Mouse (Mus musculus) neural tube, embryonic 12.5 days (tissue): ENCODE measurements around the gene Ddx19b. TPM values are rescaled to one million over a fixed set of nuclear protein-coding genes. Genes with fewer than 3 reads are reported as not detected.
"Not testable (repeated sequence)": the region's sequence is repeated elsewhere in the genome, so short reads cannot be mapped to it uniquely, and the experiment has no call there.

ENCODE experiments used
- ATAC-seq: fragments of 200-750 bp; cut with Nextera tagmentation; 2 replicates; pipeline ENCODE4 v1.8.0; 2017; ENCODE audit warnings: low read depth, mild to moderate bottlenecking, moderate TSS enrichment, moderate library complexity; ENCODE audit not compliant: low FRiP score
- H3K27ac ChIP-seq: fragments of 300-500 bp; sonication (generic); 2 replicates; pipeline ENCODE4 v1.5.1; 2016
- H3K27me3 ChIP-seq: fragments of 300-500 bp; sonication (generic); replicated peaks from 2 replicates; pipeline ENCODE4 v1.6.1; 2016; ENCODE audit warnings: mild to moderate bottlenecking
- H3K36me3 ChIP-seq: fragments of 300-500 bp; sonication (generic); 2 replicates; pipeline ENCODE4 v1.6.1; 2016; ENCODE audit warnings: mild to moderate bottlenecking
- H3K4me1 ChIP-seq: fragments of 300-500 bp; sonication (generic); 2 replicates; pipeline ENCODE4 v1.6.1; 2016
- H3K4me2 ChIP-seq: fragments of 300-500 bp; sonication (generic); replicated peaks from 2 replicates; pipeline ENCODE4 v1.6.1; 2016; ENCODE audit warnings: mild to moderate bottlenecking
- H3K4me3 ChIP-seq: fragments of 300-500 bp; sonication (generic); 2 replicates; pipeline ENCODE4 v1.5.1; 2016
- H3K9ac ChIP-seq: fragments of 300-500 bp; sonication (generic); 2 replicates; pipeline ENCODE4 v1.6.1; 2016; ENCODE audit warnings: mild to moderate bottlenecking
- H3K9me3 ChIP-seq: fragments of 300-500 bp; sonication (generic); 2 replicates; pipeline ENCODE4 v1.6.1; 2016; ENCODE audit warnings: mild to moderate bottlenecking
- WGBS: fragments of 180-500 bp; shearing (Covaris S2); methylation state at CpG from one replicate; pipeline ENCODE4 v1.1.7; 2016; 5-methylcytosine and 5-hydroxymethylcytosine counted together
- polyA plus RNA-seq: library from polyadenylated mRNA; unstranded; fragments of >200 nt; fragmentation: Nextera tagmentation; extraction: Ambion mirVana; gene quantifications from 2 replicates; pipeline ENCODE4 v1.2.1, GENCODE M21; 2016

Gene Ddx19b
- 7.5 and 7.9 TPM in 2 replicates for polyA plus RNA-seq

DNA sequence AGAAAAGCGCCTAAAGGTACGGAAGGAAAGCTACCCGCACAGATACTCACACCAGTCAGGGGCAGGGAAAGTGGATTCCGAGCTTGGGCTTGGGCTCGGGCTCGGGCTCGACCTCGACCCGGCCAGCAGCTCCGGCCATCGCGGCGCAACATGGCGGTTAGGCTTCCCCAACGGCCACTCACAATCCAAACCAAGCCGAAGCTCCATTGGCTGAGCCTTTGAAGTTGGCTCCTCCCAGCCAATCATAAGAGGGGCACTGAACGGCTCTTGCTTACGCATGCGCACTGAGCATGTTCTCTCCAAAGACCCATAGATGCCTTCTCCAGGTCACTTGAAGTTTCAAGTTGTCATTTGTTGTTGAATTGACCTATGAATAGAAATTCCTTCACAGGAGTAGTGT, at the start of gene Ddx19b:
TSS of gene Ddx19b (minus strand) at position 180 of the 400 bp plus-strand sequence.
- 96% methylated on average over 19 of the region's 19 CpGs for WGBS
- ATAC-seq, result no peak
- Histone ChIP-seq H3K9ac (no peak within 1 kb of the TSS), H3K4me2 (no peak within 1 kb of the TSS), H3K36me3 (peaks cover 6% of the 10 kb centered on the region; the same call in 1 of the 2 replicates), H3K4me3 (no peak within 1 kb of the TSS), H3K27ac (no peak within 1 kb of the TSS), H3K27me3 (0 out of 2 replicates have a peak, but pooled peaks cover 5% of the 10 kb centered on the region), H3K9me3 (no peaks in the 10 kb centered on the region), H3K4me1 (peaks cover 21% of the 10 kb centered on the region)

DNA sequence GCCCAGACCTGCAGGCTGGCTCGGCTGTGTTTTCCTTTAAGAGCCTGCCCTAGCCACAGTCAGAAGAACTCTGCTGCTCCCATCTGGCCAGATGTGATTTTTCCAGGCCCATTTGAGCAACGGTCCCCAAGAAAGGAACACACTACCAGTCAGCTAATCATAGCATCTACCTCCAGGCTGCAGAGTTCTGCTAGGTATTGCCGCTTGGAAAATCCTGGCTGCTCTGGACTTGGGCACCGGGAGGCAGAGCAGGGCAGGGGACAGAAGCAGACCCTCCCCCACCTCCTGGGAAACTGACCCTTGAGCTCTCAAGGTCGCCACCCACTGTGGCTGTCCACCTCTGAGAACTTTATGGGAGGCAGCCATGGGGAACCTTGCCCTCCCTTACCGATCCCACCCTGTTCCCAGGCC, 48.3 kb upstream of the Ddx19b start:
- H3K27me3 ChIP-seq, result no peaks in the 10 kb centered on the region; the same call in 1 of the 2 replicates
- no peak overlapping the region for H3K4me3 ChIP-seq
- no peak for ATAC-seq
- no peak overlapping the region for H3K9ac ChIP-seq
- H3K4me2 ChIP-seq, result no peak overlapping the region
- peaks cover 7% of the 10 kb centered on the region for H3K4me1 ChIP-seq
- H3K27ac ChIP-seq, result no peak overlapping the region
- no peaks in the 10 kb centered on the region for H3K9me3 ChIP-seq
- WGBS, result 35% methylated on average over 6 of the region's 6 CpGs
- H3K36me3 ChIP-seq, result no peaks in the 10 kb centered on the region

DNA sequence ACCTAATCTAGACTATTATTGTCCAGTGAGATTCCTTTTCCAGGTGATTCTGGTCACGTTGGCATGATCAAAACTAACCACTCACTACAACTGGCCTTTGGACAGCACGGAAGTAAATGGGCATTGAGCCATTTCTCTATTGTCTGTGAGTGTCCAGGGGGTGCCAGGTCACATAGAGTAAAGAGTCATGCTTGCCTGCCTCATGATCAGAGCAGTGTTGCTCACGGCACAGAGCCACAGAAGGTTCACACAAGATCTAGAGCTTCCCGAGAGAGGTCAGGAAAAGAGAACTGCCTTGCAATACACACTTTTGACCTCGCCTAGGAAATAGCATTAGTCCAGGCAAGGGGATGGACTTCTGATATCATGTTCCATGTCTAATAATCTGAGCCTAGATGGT, 47.9 kb upstream of the Ddx19b start:
- ATAC-seq, result no peak
- Histone ChIP-seq H3K9ac (no peak overlapping the region), H3K27ac (no peak overlapping the region), H3K27me3 (no peaks in the 10 kb centered on the region; the same call in 1 of the 2 replicates), H3K4me2 (no peak overlapping the region), H3K36me3 (no peaks in the 10 kb centered on the region), H3K4me3 (no peak overlapping the region), H3K9me3 (no peaks in the 10 kb centered on the region), H3K4me1 (peaks cover 7% of the 10 kb centered on the region)
- WGBS, result 71% methylated on average over 5 of the region's 5 CpGs

DNA sequence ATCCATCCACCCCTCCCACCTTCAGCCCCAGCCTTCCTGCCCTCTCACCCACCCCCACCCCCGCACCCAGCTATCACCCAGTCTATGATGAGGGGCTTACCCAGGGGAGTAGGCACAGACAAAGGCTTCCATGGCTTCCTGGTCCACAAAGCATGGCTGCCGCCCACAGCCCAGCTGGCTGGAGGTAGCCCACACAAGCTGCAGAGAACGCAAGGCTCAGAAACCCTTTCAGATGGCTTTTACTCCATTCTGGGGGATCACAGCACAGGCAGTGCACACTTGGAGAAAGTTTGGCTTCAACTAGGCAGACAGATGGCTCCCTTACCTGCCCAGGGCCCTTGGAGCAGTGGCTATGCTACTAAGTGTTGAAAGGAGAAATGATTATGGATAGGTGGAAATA, 44.4 kb upstream of the Ddx19b start:
- Histone ChIP-seq H3K9me3 (no peaks in the 10 kb centered on the region), H3K27ac (no peak overlapping the region), H3K4me2 (no peak overlapping the region), H3K9ac (no peak overlapping the region), H3K4me3 (no peak overlapping the region), H3K36me3 (no peaks in the 10 kb centered on the region), H3K27me3 (no peaks in the 10 kb centered on the region; the same call in 1 of the 2 replicates), H3K4me1 (no peaks in the 10 kb centered on the region)
- WGBS, result 81% methylated on average over 3 of the region's 3 CpGs
- no peak for ATAC-seq

DNA sequence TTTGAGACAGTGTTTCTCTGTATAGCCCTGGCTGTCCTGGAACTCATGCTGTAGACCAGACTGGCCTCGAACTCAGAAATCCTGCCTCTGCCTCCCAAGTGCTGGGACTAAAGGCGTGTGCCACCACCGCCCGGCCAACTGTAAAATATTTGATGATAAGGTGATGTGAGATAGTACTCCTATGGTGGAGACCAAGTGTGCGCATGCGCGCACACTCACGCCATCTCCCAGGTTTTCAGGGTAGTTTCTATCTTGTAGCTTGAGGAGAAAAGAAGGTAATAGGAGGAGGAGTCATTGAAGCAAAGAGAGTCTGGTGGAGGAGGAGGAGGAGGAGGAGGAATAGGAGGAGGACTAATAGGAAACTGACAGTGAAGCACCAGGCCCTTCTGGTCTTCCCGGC, 37.1 kb upstream of the Ddx19b start:
- not testable (repeated sequence) for ATAC-seq, H3K4me3 ChIP-seq, H3K4me1 ChIP-seq, H3K9ac ChIP-seq, H3K27me3 ChIP-seq, H3K27ac ChIP-seq, H3K4me2 ChIP-seq, H3K36me3 ChIP-seq, H3K9me3 ChIP-seq
- 97% methylated on average over 9 of the region's 9 CpGs for WGBS

DNA sequence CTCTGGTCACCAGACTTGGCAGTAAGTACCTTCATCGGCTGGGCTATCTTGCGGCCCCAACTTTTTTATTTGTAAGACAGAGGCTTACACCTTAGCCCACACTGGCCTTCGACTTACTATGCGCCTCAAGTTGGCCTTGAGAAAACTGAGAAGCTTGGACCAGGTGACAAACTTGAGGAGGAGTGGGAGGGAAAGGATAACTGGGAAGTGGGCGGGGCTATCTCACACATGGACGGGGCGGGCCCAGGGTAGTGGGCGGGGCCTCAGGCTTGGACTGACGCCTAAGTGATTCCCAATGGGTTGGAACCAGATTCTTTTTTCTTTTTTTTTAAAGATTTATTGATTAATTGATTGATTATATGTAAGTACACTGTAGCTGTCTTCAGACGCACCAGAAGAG, 35.9 kb upstream of the Ddx19b start:
- WGBS, result 27% methylated on average over 10 of the region's 10 CpGs
- no peak for ATAC-seq
- H3K27ac ChIP-seq, result no peak overlapping the region
- H3K4me1 ChIP-seq, result no peaks in the 10 kb centered on the region
- H3K4me2 ChIP-seq, result no peak overlapping the region
- no peaks in the 10 kb centered on the region for H3K36me3 ChIP-seq
- no peak overlapping the region for H3K9ac ChIP-seq
- no peaks in the 10 kb centered on the region for H3K9me3 ChIP-seq
- no peak overlapping the region for H3K4me3 ChIP-seq
- H3K27me3 ChIP-seq, result no peaks in the 10 kb centered on the region

DNA sequence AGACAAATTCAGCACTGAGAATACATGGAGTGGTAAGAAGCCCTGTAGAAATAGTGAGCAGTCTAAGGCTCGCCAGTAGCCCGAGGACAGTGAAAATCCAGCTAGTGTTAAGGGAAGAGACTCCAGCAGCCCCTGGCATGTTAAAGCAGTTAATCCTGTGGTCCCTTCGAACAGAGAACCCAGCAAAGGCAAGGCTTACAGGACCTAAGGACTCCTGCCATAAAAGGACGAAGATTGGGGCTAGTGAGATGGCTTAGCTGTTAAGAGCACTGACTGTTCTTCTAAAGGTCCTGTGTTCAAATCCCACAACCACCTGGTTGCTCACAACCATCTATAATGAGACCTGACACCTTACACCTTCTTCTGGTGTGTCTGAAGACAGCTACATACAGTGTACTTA, 34.8 kb upstream of the Ddx19b start:
- H3K27ac ChIP-seq, result no peak overlapping the region
- WGBS, result 70% methylated on average over 4 of the region's 4 CpGs
- no peaks in the 10 kb centered on the region for H3K27me3 ChIP-seq
- no peaks in the 10 kb centered on the region for H3K9me3 ChIP-seq
- no peak for ATAC-seq
- no peak overlapping the region for H3K9ac ChIP-seq
- H3K4me2 ChIP-seq, result no peak overlapping the region
- no peak overlapping the region for H3K4me3 ChIP-seq
- H3K36me3 ChIP-seq, result no peaks in the 10 kb centered on the region
- peaks cover 5% of the 10 kb centered on the region for H3K4me1 ChIP-seq

DNA sequence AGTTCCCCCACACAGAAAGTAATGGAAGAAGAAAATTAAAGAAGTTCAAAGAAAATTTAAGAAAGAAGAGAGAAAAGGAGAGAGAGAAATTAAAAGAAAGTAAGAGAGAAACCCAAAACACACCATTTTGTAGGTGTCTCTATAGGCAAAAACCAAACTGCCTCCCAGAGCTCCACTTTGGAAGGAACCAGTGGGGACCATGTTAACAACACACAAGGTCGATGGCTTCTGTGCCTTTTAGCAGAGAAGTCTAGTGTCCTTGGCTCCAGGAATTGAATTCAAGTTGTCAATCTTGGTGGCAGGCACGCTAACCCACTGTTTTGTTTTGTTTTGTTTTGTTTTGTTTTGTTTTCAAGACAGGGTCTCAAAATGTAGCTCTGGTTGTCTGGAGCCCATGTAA, 31.3 kb upstream of the Ddx19b start:
- H3K9ac ChIP-seq, result no peak overlapping the region
- H3K36me3 ChIP-seq, result no peaks in the 10 kb centered on the region
- H3K4me2 ChIP-seq, result peak overlapping the region; percentile 76
- 53% methylated on average over 2 of the region's 2 CpGs for WGBS
- peaks cover 12% of the 10 kb centered on the region for H3K4me1 ChIP-seq
- H3K27me3 ChIP-seq, result no peaks in the 10 kb centered on the region
- H3K27ac ChIP-seq, result no peak overlapping the region
- no peak for ATAC-seq
- no peaks in the 10 kb centered on the region for H3K9me3 ChIP-seq
- H3K4me3 ChIP-seq, result no peak overlapping the region

DNA sequence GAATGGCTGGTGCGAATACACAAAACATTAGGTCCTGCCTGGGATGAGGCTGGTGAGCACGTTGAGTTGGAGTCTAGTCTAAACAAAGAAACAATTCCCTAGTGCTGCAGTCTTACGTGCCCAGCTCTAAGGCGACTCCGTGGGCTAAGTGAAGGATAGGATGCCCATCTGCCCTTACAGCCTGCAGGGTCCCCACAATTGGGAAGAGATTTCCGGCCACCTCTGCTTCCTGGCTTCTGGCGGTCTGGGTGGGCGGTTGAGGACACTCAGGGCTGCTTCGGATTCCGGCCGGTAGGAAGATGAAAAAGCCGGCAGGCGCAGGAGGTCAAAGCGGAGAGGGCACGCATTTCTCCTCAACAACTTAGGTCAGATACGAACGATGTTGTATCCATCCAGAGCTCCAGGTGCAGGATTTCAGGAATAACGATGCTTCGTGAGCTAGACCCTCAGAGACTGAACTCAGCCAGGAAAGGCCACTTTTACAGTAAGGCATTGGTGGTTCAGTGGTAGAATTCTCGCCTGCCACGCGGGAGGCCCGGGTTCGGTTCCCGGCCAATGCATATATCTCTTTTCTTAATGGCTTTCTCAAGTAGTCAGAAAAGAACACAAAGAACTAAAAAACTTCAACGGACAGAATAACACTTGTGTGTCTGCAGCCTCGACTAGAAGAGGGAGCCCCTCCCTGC, 30.7 kb upstream of the Ddx19b start:
- Histone ChIP-seq H3K9me3 (no peaks in the 10 kb centered on the region), H3K4me2 (peak overlapping the region; percentile 76), H3K27me3 (no peaks in the 10 kb centered on the region), H3K27ac (no peak overlapping the region), H3K36me3 (no peaks in the 10 kb centered on the region), H3K4me1 (peaks cover 19% of the 10 kb centered on the region), H3K4me3 (peak overlapping the region; percentile 54), H3K9ac (peak overlapping the region; percentile 65)
- WGBS, result under 1% methylated on average over 27 of the region's 27 CpGs
- ATAC-seq, result peak; percentile 80

DNA sequence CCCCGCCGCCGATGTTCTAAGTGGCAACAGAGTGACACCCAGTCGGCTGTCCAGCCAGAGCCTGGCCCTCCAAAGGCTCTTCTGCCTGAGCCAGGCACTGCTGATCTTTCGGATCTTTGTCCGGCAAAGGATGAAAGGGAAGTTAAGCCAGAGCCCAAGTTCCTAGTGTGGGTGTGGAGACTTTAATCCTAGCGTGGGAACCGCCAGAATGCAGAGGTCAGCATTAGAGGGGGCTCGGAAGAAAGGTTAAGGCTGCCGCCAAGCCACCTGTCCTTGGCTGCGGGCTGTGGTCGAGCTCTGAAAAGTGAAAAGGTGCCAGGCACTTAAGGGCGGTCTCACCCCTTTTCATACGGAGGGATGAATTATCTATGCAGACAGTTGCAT, 30.1 kb upstream of the Ddx19b start:
- Histone ChIP-seq H3K4me1 (peaks cover 24% of the 10 kb centered on the region), H3K9me3 (no peaks in the 10 kb centered on the region), H3K27ac (no peak overlapping the region), H3K4me2 (peak overlapping the region; percentile 76), H3K36me3 (no peaks in the 10 kb centered on the region), H3K9ac (peak overlapping the region; percentile 65), H3K4me3 (peak overlapping the region; percentile 54), H3K27me3 (no peaks in the 10 kb centered on the region)
- peak; percentile 37 for ATAC-seq
- WGBS, result 1% methylated on average over 14 of the region's 14 CpGs

DNA sequence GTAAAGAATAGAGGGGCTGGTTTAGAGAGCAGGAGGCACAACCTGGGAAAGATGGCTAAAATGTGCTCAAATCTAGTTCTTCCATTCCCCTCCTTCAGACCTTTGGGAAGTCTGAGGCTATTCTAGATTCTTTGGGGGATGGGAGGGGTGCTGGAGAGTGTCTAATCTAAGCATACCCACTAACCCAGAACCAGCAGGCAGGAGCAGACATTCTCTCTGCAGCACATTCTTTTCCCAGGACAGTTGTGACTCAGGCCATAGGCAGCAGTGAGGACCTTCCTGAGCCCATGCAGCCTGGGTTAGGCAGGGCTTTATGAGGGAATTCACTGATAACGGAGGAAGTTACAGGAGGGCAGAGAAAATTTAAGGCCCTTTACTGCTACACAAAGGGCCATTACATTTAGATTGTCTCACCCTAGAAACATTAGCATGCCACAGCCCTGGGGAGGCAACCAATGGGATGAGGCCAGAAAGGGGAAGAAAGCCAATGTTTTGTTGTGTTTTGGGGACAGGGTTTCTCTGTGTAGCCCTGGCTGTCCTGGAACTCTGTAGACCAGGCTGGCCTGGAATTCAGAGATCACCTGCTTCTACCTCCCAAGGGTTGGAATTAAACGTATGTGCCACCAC, 27.5 kb upstream of the Ddx19b start:
- WGBS, result 45% methylated on average over 2 of the region's 2 CpGs
- peaks cover 18% of the 10 kb centered on the region for H3K36me3 ChIP-seq
- H3K9ac ChIP-seq, result no peak overlapping the region
- no peak overlapping the region for H3K27ac ChIP-seq
- H3K9me3 ChIP-seq, result no peaks in the 10 kb centered on the region
- no peak for ATAC-seq
- no peak overlapping the region for H3K4me3 ChIP-seq
- H3K27me3 ChIP-seq, result no peaks in the 10 kb centered on the region
- H3K4me2 ChIP-seq, result no peak overlapping the region
- peaks cover 24% of the 10 kb centered on the region for H3K4me1 ChIP-seq

DNA sequence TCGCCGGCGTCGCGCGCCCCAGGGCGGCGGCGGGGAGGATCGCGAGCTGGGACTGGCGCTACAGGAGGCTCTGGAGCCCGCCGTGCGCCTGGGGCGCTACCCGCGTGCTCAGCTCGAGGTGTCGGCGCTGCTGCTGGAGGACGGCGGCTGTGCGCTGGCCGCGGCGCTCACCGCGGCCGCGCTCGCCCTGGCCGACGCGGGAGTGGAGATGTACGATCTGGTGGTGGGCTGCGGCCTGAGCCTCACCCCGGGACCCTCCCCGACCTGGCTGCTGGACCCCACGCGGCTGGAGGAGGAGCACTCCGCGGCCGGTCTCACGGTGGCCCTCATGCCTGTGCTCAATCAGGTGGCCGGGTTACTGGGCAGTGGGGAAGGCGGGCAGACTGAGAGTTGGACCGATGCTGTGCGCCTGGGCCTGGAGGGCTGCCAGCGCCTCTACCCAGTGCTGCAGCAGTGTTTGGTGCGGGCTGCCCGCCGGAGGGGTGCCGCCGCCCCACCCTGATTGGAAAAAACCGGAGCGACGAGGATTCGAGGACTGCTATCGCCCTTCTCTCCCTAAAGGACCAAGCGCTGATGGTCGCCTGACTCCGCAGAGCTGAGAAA, 25.2 kb upstream of the Ddx19b start:
- peaks cover 24% of the 10 kb centered on the region for H3K4me1 ChIP-seq
- 0 out of 2 replicates have a peak overlapping the region, but pooled peaks have one; percentile 15 for H3K27ac ChIP-seq
- peak overlapping the region; percentile 90 for H3K9ac ChIP-seq
- peak overlapping the region; percentile 98 for H3K4me3 ChIP-seq
- H3K27me3 ChIP-seq, result no peaks in the 10 kb centered on the region
- 2% methylated on average over 51 of the region's 63 CpGs for WGBS
- ATAC-seq, result peak; percentile 19; the same call in 1 of the 2 replicates
- no peaks in the 10 kb centered on the region for H3K9me3 ChIP-seq
- peak overlapping the region; percentile 99 for H3K4me2 ChIP-seq
- peaks cover 40% of the 10 kb centered on the region for H3K36me3 ChIP-seq
